26 mouse cellular contexts compared by ENCODE assay signal in the genomic region with DNA sequence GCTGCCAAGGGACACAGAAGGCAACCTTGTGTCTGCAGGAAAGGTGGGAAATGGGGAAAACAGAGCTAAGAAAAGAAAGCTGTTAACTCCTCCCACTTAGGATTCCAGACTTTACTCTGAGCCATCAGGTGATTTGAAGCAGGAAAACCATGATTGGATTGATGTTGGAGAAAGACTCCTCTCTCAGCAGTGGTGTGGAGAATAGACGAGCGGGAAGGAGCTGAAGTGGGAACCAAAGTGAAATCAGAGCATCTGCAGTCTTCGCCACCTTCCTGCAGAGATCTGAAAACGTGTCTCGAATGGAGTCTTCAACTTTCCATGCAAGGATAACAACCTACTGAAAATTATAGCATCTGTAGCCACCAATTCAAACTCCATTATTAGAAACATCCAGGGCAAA.
"Had no signal": no experiment of that assay in that cellular context is flagged by ENCODE, and none has a peak within 500 bp of the region (broad histone marks: within the 10 kb centered on the region; RNA-seq: fewer than 3 reads in every experiment).

No protein-coding gene starts in this region.

- ATAC-seq: hindbrain, postnatal 0 days; intestine, embryonic 16.5 days; liver, embryonic 12.5 days had no signal

- DNase-seq: gastrocnemius, postnatal 14 days; gastrocnemius, postnatal 36 days; heart, adult 11 months; heart, adult 2 months; heart, postnatal 14 days; heart, postnatal 36 days; kidney, adult 11 months; kidney, adult 2 months; kidney, adult 9 months; kidney, postnatal 14 days; kidney, postnatal 36 days; layer of hippocampus, adult 9-11 months; layer of hippocampus, postnatal 36 days; left cerebral cortex, postnatal 4 days had no signal

- H3K27ac ChIP-seq: heart, adult 2 months; heart, embryonic 13.5 days; heart, embryonic 15.5 days; hindbrain, embryonic 13.5 days; hindbrain, embryonic 15.5 days; hindbrain, postnatal 0 days; kidney, embryonic 15.5 days; kidney, postnatal 0 days; limb, embryonic 13.5 days; limb, embryonic 15.5 days; liver, embryonic 12.5 days; liver, embryonic 14.5 days had no signal

- H3K4me3 ChIP-seq: heart, adult 2 months; heart, embryonic 13.5 days; heart, embryonic 15.5 days; hindbrain, embryonic 13.5 days; hindbrain, embryonic 15.5 days; kidney, embryonic 15.5 days; limb, embryonic 13.5 days; limb, embryonic 15.5 days; liver, embryonic 12.5 days had no signal
